Mouse (Mus musculus): ENCODE measurements at regions not wholly inside any gene's neighbourhood (a gene's known extent, or its start where the extent isn't known, plus 50 kb on each side); places are given as distances from the start of the nearest gene placed in this dataset.
"Not testable (repeated sequence)": the region's sequence is repeated elsewhere in the genome, so short reads cannot be mapped to it uniquely, and the experiment has no call there.

GRCm38 (mm10) chr6:69932297-69932696 is 859.7 kb downstream of the Rpia start:
- Histone ChIP-seq H3K27ac (ENCODE audit: insufficient read depth, low read depth, low read length) (no peak overlapping the region), H3K4me1 (ENCODE audit: control insufficient read depth, insufficient read depth, low read length) (no peaks in the 10 kb centered on the region), H3K36me3 (ENCODE audit: control insufficient read depth, insufficient read depth, low read length) (no peaks in the 10 kb centered on the region), H3K4me3 (ENCODE audit: insufficient read depth, low read depth, low read length) (no peak overlapping the region), H3K27me3 (replicated peaks; ENCODE audit: control insufficient read depth, insufficient read depth, low read length) (no peaks in the 10 kb centered on the region)
- 73% methylated on average over 2 of the region's 2 CpGs for WGBS
- no peak for TF ChIP-seq POLR2A (IDR thresholded peaks at IDR 0.05; ENCODE audit: low read depth, low read length)
- no peak for TF ChIP-seq CTCF (conservative IDR thresholded peaks at IDR 0.05; ENCODE audit: insufficient read depth, insufficient read length, low read depth, low read length)
- DNase-seq: no peak

DNA sequence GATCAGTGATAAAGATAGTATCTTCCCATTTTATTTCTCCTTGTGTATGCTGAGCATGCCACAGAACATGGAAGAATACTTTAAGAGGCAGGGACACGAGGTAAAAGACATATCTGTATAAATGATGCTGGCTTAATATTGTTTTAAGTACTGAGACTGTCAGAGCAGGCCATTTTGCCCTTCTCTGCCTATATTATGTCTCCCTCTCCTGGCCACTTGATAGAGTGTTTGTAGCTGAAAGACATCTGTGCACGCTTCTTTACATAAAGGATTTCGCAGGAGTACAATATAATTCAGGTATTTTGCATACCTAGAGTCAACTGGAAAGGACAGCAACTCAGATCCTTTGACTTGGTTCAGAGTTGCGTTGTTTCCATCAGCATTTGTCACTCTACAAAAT is 877.3 kb downstream of the Rpia start:
- Histone ChIP-seq H3K4me3 (ENCODE audit: insufficient read depth, low read depth, low read length) (no peak overlapping the region), H3K27me3 (replicated peaks; ENCODE audit: control insufficient read depth, insufficient read depth, low read length) (no peaks in the 10 kb centered on the region), H3K4me1 (ENCODE audit: control insufficient read depth, insufficient read depth, low read length) (no peaks in the 10 kb centered on the region), H3K36me3 (ENCODE audit: control insufficient read depth, insufficient read depth, low read length) (no peaks in the 10 kb centered on the region), H3K27ac (ENCODE audit: insufficient read depth, low read depth, low read length) (no peak overlapping the region)
- 61% methylated on average over 4 of the region's 4 CpGs for WGBS
- no peak for DNase-seq
- no peak for TF ChIP-seq POLR2A (IDR thresholded peaks at IDR 0.05; ENCODE audit: low read depth, low read length)
- no peak for TF ChIP-seq CTCF (conservative IDR thresholded peaks at IDR 0.05; ENCODE audit: insufficient read depth, insufficient read length, low read depth, low read length)

GRCm38 (mm10) chr6:69879286-69879685 is 912.7 kb downstream of the Rpia start:
- Histone ChIP-seq H3K4me1 (ENCODE audit: control insufficient read depth, insufficient read depth, low read length) (no peaks in the 10 kb centered on the region), H3K36me3 (ENCODE audit: control insufficient read depth, insufficient read depth, low read length) (no peaks in the 10 kb centered on the region), H3K27me3 (replicated peaks; ENCODE audit: control insufficient read depth, insufficient read depth, low read length) (no peaks in the 10 kb centered on the region), H3K4me3 (ENCODE audit: insufficient read depth, low read depth, low read length) (no peak overlapping the region), H3K27ac (ENCODE audit: insufficient read depth, low read depth, low read length) (no peak overlapping the region)
- DNase-seq: no peak
- 73% methylated on average over 2 of the region's 2 CpGs for WGBS
- TF ChIP-seq CTCF (conservative IDR thresholded peaks at IDR 0.05; ENCODE audit: insufficient read depth, insufficient read length, low read depth, low read length) (no peak), POLR2A (IDR thresholded peaks at IDR 0.05; ENCODE audit: low read depth, low read length) (no peak)

DNA sequence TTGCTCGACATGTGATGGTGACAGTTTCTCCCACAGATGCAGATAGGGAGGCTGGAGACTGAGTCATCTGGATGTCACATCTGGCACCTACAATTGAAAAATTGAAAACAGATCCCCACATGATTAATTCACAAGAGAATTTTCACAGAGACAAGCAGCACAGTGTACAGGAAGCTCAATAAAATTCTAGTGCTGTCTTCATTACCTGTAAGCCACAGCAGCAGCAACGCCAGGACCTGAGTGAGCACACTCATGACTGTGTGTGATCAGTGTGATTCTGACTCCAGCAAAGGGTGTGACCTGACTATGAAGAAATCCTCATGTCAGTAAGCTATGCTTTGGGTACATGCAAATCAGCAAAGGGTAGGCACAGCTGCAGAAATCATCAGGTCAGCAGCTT is 933.4 kb downstream of the Rpia start:
- not testable (repeated sequence) for H3K27ac ChIP-seq (ENCODE audit: insufficient read depth, low read depth, low read length); H3K4me3 ChIP-seq (ENCODE audit: insufficient read depth, low read depth, low read length)
- WGBS: 58% methylated on average over 2 of the region's 2 CpGs

GRCm38 (mm10) chr6:69828640-69829039 is 963.4 kb downstream of the Rpia start:
- H3K27ac ChIP-seq (ENCODE audit: insufficient read depth, low read depth, low read length); H3K4me3 ChIP-seq (ENCODE audit: insufficient read depth, low read depth, low read length); H3K27me3 ChIP-seq (replicated peaks; ENCODE audit: control insufficient read depth, insufficient read depth, low read length); H3K36me3 ChIP-seq (ENCODE audit: control insufficient read depth, insufficient read depth, low read length); H3K4me1 ChIP-seq (ENCODE audit: control insufficient read depth, insufficient read depth, low read length); DNase-seq: not testable (repeated sequence)
- WGBS: 66% methylated on average over 5 of the region's 5 CpGs

More for the DNA sequence above, 933.4 kb downstream of the Rpia start:
- not testable (repeated sequence) for H3K4me1 ChIP-seq (ENCODE audit: control insufficient read depth, insufficient read depth, low read length); DNase-seq; H3K27me3 ChIP-seq (replicated peaks; ENCODE audit: control insufficient read depth, insufficient read depth, low read length); H3K36me3 ChIP-seq (ENCODE audit: control insufficient read depth, insufficient read depth, low read length)

- not testable (repeated sequence) for H3K4me3 ChIP-seq (ENCODE audit: insufficient read depth, low read depth, low read length); H3K27me3 ChIP-seq (replicated peaks; ENCODE audit: control insufficient read depth, insufficient read depth, low read length); DNase-seq; H3K36me3 ChIP-seq (ENCODE audit: control insufficient read depth, insufficient read depth, low read length); H3K27ac ChIP-seq (ENCODE audit: insufficient read depth, low read depth, low read length); H3K4me1 ChIP-seq (ENCODE audit: control insufficient read depth, insufficient read depth, low read length)
Measured at GRCm38 (mm10) chr6:69814972-69815371, 977.1 kb downstream of the Rpia start.

DNA sequence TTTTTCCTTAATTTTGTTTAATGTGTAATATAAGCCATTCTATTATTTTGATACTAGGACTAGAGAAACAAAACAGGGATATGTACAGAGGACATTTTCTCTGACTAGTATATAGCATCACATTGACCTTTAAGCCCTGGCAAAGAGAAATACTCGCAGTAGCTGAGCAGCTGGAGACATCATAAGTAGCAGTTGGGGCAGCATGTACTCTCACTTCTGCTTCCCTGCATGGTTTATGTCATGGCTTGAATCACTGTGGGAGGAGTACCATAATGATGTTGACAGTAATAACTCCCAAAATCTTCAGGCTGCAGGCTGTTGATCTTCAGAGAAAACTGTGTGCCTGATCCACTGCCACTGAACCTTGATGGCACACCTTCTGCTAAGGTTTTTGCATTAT is 977.7 kb downstream of the Rpia start:
- DNase-seq; H3K4me3 ChIP-seq (ENCODE audit: insufficient read depth, low read depth, low read length); H3K27me3 ChIP-seq (replicated peaks; ENCODE audit: control insufficient read depth, insufficient read depth, low read length); H3K27ac ChIP-seq (ENCODE audit: insufficient read depth, low read depth, low read length); H3K36me3 ChIP-seq (ENCODE audit: control insufficient read depth, insufficient read depth, low read length); H3K4me1 ChIP-seq (ENCODE audit: control insufficient read depth, insufficient read depth, low read length): not testable (repeated sequence)
- 14% methylated on average over 1 of the region's 1 CpGs for WGBS

- 65% methylated on average over 5 of the region's 5 CpGs for WGBS
- DNase-seq; H3K27me3 ChIP-seq (replicated peaks; ENCODE audit: control insufficient read depth, insufficient read depth, low read length); H3K4me3 ChIP-seq (ENCODE audit: insufficient read depth, low read depth, low read length); H3K36me3 ChIP-seq (ENCODE audit: control insufficient read depth, insufficient read depth, low read length); H3K4me1 ChIP-seq (ENCODE audit: control insufficient read depth, insufficient read depth, low read length); H3K27ac ChIP-seq (ENCODE audit: insufficient read depth, low read depth, low read length): not testable (repeated sequence)
Measured at GRCm38 (mm10) chr6:69780330-69780729, 1011.7 kb downstream of the Rpia start.

GRCm38 (mm10) chr6:69777322-69777721 is 1014.7 kb downstream of the Rpia start:
- H3K4me3 ChIP-seq (ENCODE audit: insufficient read depth, low read depth, low read length); H3K27ac ChIP-seq (ENCODE audit: insufficient read depth, low read depth, low read length); H3K36me3 ChIP-seq (ENCODE audit: control insufficient read depth, insufficient read depth, low read length); DNase-seq; H3K27me3 ChIP-seq (replicated peaks; ENCODE audit: control insufficient read depth, insufficient read depth, low read length); H3K4me1 ChIP-seq (ENCODE audit: control insufficient read depth, insufficient read depth, low read length): not testable (repeated sequence)
- 55% methylated on average over 1 of the region's 1 CpGs for WGBS

All from kidney, adult 2 months (tissue).